Mouse (Mus musculus): Measurements from ENCODE around the gene Gon4l. TPM values are rescaled to one million over a fixed set of nuclear protein-coding genes. Genes with fewer than 3 reads are reported as not detected.

The Gon4l gene
- polyA plus RNA-seq (2014; fragmentation: Illumina TruSeq; extraction: RNeasy Lipid Tissue Mini Kit (QIAGEN cat#74804); ENCODE audit: low read depth, low replicate concordance): 21.3 TPM

DNA sequence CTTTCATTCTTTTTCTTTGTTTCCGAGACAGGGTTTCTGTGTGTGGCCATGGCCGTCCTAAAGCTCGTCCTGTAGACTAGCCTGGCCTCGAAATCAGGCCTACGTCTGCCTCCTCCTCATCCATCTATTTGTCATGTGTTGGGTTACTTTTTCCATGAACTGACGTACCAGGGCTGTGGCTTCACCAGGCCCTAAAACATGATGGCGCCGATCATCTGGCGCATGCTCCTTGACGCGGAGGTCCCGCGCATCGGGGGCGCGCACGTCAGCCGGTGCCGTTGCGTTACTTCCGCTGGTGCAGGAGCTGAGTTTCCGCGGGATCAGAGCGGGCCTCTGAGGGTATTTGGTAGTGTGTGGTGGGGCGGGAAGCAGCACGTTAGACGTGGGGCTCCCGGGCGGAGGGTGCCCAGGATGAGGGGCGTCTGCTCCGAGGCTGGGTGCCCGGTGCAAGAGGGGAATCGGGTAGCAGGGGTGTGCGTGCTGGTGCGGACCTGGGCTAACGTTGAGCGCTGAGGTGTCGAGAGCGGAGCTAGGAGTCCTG is at the start of gene Gon4l:
Gene Gon4l, plus strand, starts transcription at position 281 of the 541 bp plus-strand sequence.

DNA sequence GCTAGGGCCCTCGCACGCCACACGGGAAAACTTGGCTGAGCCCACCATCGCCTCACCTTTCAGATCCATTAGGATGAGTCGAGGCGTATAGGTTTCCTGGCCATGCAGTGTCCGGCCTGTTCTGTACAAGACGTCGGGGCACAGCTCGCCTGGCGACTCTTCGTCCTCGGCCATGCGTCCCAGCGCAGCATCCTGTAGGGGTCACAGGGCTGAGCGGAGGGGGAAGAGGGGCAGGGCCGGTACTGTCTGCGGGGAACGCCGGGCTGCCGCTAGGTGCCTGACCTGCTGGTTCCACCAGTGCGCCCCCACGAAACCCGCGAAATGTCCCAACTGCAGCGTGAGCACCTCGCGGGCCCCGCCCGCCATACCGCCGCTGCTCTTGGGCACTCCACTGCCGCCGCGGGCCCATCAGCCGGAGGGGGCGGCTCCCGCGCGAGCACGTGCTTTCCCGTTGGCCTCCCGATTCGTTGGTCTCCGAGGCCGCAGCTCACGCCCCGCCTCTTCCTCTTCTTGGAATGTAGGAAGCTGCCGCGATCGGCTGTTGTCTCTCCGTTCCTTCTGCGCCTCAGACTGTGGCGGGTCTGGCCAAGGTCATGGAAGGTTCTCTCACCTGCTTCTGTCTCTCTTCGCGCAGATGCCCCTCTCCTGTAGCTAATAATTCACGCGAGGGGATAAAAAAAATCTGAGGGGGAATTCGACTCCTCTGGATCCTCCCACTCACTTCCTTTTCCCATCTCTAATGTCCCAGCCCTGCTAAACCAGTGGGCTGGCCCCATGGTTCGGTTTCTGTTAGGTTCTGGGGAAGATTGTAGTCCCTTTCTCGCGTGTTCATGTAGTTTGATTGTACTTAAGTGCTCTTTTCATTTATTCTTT is 78.7 kb downstream of the Gon4l start, which contains the start of gene Msto1:
Gene Msto1, minus strand, starts transcription at position 489 of the 873 bp plus-strand sequence.

DNA sequence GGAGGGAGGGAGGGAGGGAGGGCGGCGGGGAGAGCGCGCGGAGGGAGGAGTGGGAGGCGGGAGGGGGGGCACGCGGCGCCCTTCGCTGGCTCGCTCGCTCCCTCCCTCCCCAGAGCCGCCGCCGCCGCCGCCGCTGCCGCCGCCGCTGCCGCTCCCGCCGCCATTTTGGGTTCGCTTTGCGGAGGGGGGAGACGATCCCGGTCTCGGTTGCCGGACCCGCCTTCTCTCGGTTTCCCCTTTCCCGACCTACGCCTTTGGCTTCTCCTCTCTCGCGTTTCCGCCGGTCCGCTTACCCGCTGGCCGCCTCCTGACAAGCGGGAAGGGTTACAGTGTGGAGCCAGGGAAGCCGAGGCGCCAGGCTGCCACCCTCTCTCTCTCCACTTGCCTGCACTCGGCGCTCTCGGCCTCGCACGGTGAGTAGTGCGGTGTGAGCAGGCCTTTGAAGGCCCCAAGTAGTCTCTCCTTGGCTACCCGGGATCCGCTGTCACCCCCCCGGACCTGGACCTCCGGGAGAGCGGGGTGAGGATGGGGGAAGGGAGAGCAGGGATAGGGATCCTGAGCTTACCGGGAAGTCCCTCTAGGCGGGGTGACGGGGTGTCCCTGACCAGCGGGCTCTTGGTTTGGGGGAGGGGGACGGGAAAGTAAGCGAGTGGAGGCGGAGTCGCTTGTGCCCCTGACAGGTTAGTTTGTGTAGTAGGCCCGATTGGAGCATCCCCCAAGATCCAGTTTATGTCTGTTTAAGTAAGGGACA is 115.7 kb downstream of the Gon4l start, which contains the start of the genes Ash1l and Dap3:
Gene Ash1l, plus strand, starts transcription at position 47 of the 751 bp plus-strand sequence.
Gene Dap3, minus strand, starts transcription at position 606 of the 751 bp plus-strand sequence.

Other genes with a start within 250 kb of the Gon4l start
- gene Arhgef2, start 229.3 kb upstream of the Gon4l start, polyA plus RNA-seq (2014; fragmentation: Illumina TruSeq; extraction: RNeasy Lipid Tissue Mini Kit (QIAGEN cat#74804); ENCODE audit: low read depth, low replicate concordance): 39.9 TPM
- gene Rxfp4, start 182.1 kb upstream of the Gon4l start, polyA plus RNA-seq (2014; fragmentation: Illumina TruSeq; extraction: RNeasy Lipid Tissue Mini Kit (QIAGEN cat#74804); ENCODE audit: low read depth, low replicate concordance): not detected
- gene Khdc4, start 149.4 kb upstream of the Gon4l start, polyA plus RNA-seq (2014; fragmentation: Illumina TruSeq; extraction: RNeasy Lipid Tissue Mini Kit (QIAGEN cat#74804); ENCODE audit: low read depth, low replicate concordance): 60.2 TPM
- gene Rit1, start 118.4 kb upstream of the Gon4l start, polyA plus RNA-seq (2014; fragmentation: Illumina TruSeq; extraction: RNeasy Lipid Tissue Mini Kit (QIAGEN cat#74804); ENCODE audit: low read depth, low replicate concordance): 39.1 TPM
- gene Syt11, start 60.1 kb upstream of the Gon4l start, polyA plus RNA-seq (2014; fragmentation: Illumina TruSeq; extraction: RNeasy Lipid Tissue Mini Kit (QIAGEN cat#74804); ENCODE audit: low read depth, low replicate concordance): 7.2 TPM
- 20.7 TPM for gene Msto1, start 78.8 kb downstream of the Gon4l start, polyA plus RNA-seq (2014; fragmentation: Illumina TruSeq; extraction: RNeasy Lipid Tissue Mini Kit (QIAGEN cat#74804); ENCODE audit: low read depth, low replicate concordance)
- 16.7 TPM for gene Ash1l, start 115.4 kb downstream of the Gon4l start, polyA plus RNA-seq (2014; fragmentation: Illumina TruSeq; extraction: RNeasy Lipid Tissue Mini Kit (QIAGEN cat#74804); ENCODE audit: low read depth, low replicate concordance)
- gene Dap3, start 116.0 kb downstream of the Gon4l start, polyA plus RNA-seq (2014; fragmentation: Illumina TruSeq; extraction: RNeasy Lipid Tissue Mini Kit (QIAGEN cat#74804); ENCODE audit: low read depth, low replicate concordance): 66.9 TPM